Mouse (Mus musculus) right cerebral cortex, postnatal 14 days (tissue): ENCODE data around the gene Grip1.

Experiments used
- DNase-seq: peaks from one replicate; pipeline ENCODE4 v3.0.0; 2022

Gene Grip1

DNA sequence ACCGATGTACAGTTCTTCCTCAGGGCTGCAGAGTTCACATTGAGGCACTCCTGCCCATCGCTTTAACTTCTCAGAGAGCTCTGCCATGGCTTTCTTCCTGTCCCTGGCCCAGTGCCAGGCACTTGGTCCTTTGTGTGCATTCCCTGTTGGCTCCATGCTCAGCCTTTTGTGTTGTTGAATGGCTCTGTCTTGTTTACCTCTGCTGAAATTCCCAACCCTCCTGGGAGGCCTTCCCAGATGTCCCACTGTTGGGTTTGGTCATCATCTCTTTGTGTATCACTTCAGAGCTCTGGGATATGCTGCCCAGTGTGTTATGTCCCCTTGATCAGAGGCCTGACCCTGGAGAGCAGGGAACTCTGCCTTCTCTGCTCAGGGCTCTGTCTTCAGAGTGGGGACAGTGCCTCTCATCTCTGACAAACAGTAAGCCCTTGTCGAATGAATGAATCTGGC is 230.8 kb downstream of the Grip1 start:
- no peak for DNase-seq

DNA sequence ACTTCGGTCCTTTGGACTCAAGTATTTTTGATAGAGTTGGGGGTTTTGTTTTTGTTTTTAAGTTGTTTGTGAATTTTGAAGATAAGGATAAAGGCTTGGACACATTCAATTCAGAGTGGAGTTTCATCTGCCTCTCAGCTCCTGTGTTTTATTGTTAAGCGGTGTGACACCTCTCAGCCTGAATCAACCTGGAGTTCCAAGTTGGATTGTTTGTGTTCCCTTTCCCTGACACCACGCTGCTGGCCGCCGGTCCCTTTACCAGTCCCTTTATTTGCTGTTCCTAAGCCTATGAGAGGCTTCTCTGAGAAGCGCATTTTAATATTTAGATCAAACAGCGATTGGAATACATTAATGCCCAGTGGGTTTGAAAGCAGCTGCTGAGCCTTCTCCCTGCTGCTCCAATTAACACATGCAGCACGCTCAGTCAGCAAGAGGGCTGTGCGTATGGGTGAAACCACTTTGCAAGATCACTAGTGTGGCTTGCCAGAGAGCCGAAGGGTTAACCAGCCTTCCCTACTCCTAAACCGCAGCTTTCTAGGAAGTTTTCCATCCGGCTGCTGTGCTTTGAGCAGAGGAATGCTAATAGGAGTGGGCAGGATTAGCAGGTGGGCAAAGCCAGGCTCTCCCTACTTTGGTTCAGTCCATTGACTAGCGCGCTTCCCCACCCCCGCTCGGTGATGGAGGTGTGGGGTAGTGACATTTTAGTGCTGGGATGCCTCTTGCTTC is 237.9 kb downstream of the Grip1 start:
- peak; percentile 40 for DNase-seq

GRCm38 (mm10) chr10:119692284-119692890 is 238.8 kb downstream of the Grip1 start:
- peak; percentile 25 for DNase-seq

DNA sequence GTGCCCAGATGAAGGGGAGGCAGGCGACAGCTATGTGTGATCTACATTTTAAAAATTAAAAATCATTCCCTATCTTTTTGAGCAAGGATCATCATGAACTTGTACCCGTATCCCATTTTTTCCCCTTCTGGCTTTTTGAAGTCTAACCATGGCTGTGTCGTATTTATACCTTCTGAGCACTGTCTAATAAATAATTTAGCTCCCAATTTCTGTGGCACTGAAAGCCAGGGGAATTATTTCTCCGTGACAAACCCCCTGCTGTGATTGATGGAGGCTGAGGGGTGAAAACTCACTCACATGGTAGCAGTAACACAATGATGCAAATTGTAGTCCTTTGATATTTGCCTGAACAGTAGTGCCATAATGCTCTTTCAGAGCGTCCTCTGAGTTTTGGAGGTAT is 239.8 kb downstream of the Grip1 start:
- DNase-seq, result no peak

- DNase-seq, result no peak
Measured at GRCm38 (mm10) chr10:119697257-119697798, 243.7 kb downstream of the Grip1 start.

DNA sequence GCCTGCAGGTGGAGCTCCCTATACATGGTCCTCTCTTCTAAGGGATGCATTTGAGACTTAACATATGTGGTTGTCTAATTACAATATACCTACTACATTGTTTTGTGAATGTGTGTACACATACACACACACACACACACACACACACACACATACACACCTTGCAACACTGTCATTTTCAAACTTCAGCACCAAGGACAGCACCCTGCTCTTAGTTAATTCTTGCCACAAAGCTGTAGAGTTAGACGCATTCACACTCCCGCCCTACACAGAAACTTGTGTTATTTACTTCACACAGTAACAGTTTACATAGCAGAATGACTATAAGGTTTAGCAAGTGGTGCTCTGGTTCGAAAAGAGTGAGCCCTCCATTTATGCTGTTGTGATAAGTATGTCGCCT is 251.7 kb downstream of the Grip1 start:
- no peak for DNase-seq

DNA sequence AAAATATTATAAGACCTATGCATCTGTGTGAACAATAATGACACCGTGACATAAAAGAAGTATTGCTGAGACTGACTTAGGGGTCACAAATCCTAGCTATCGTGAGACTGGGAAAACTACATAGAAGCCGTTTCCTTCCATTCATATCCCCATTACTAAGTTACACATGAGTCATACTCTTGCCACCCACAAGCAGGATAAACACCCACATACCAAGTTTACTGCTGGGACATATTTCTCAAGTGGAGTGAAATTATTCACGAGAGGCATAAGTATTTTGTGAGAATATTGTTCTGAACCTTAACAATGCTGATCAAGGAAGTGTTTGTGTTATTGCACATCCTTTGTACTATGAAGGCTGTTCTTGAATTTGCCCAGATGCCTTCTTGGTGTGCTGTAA is 252.7 kb downstream of the Grip1 start:
- no peak for DNase-seq

DNA sequence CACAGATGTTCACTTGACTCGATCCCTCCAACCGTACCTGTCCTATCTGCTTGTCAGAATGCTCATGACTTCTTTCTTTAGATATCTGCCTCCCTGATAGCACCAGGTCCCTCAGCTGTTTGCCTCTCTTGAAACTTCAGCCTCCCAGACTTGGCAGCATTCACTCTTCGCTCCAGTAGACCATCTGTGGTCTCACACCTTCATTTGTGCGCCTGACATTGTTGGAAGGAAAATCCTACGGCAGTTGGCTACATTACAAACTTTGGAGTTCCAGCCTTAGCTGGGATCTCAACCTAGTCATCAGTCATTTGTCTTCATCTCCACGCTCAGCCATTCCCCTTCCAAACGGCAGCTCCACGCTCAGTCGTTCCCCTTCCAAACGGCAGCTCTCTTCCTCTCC is 253.4 kb downstream of the Grip1 start:
- no peak for DNase-seq

DNA sequence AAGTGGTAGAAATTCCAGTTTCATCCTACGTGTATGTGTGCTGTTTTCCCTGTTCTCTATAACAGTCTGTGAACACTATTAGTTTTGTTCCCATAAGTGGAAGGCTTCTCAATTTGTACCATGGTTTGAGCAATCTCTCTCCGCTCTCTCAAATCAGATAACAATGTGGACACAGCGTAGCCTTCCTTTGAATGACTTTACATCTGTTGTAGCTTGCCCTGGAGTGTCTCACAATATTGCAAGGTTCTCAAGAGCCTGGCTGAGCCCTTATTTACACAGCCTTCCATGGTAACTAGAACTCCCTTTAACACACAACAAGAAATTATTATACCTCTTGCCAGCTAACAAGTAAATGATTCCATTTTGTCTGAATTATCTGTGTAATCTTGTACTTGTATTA is 268.3 kb downstream of the Grip1 start:
- no peak for DNase-seq

DNA sequence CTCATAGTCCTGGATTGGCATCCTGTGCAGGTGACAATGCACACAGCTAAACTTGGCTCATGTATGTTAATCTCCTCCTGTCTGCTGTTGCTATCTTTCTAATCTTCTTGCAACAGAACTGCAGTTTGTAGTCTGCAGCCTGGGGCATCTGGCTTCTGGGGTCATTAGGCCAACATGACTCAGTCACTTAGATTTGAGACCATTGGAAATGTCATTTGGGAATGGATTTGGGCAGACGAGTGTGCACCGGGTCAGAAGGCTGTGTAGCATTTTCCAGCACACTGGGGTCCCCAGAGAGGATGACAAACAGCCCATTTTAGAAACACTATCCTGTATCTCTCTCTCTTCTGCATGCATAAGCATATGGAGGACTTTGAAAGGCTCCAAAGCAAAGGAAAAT is 268.8 kb downstream of the Grip1 start:
- no peak for DNase-seq

DNA sequence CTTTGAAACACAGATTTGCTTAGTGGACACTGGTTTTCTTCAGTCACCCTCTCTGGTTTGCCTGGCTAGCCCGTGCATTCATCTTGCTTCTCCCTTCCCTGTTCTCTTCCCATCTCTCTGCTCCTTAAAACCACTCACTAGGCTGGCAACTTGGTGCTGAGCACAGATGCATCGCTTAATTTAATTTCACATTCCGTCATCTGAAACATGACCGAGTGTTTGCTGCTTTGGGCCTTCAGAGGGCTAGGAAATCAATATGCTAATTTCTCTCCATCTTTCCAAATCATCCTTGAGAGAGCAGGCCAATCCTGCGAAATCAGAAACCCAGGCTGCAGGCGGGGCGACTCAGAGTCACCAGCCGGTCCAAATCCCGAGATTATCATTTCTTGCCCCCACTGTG is 270.0 kb downstream of the Grip1 start:
- DNase-seq, result no peak

DNA sequence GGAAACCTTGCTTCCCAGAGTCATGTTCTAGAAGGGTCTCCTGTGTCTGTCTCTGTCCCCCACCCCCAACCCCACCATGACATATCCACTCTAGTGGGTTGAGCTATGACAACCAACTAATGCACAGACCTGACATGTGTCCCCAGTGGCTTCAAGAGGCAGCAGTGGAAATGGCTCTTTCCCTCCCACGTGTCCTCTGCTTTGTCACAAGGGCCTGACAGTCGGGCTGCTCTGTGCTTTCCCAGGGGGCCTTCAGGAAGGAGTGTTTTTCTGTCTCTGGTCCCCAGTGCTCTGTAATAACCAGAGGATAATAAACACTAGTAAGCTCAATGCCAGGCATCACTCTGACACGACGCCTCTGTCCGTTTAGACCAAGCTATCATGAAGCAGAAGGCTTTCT is 271.7 kb downstream of the Grip1 start:
- no peak for DNase-seq

- no peak for DNase-seq
Measured at GRCm38 (mm10) chr10:119725966-119726365, 272.3 kb downstream of the Grip1 start.

GRCm38 (mm10) chr10:119726921-119727320 is 273.3 kb downstream of the Grip1 start:
- no peak for DNase-seq

DNA sequence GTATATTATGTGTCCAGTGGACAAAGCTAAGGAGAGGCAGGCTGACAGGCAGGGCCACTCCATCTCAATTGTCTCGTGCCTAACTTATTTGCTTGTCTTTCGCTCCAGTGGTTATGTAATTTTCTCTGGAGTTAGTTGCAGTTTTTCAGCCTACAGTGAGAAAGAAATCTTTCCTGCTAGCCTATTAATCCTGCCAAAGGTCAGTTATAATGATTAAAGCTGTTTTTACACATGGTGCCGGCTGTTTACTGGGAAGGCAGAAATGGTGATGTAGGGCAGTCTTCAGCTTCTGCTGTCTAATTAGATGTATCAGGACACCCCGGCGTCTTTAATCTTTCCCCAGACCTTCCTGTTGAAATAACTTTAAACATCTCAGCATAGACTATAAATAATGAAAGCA is 276.6 kb downstream of the Grip1 start:
- no peak for DNase-seq

DNA sequence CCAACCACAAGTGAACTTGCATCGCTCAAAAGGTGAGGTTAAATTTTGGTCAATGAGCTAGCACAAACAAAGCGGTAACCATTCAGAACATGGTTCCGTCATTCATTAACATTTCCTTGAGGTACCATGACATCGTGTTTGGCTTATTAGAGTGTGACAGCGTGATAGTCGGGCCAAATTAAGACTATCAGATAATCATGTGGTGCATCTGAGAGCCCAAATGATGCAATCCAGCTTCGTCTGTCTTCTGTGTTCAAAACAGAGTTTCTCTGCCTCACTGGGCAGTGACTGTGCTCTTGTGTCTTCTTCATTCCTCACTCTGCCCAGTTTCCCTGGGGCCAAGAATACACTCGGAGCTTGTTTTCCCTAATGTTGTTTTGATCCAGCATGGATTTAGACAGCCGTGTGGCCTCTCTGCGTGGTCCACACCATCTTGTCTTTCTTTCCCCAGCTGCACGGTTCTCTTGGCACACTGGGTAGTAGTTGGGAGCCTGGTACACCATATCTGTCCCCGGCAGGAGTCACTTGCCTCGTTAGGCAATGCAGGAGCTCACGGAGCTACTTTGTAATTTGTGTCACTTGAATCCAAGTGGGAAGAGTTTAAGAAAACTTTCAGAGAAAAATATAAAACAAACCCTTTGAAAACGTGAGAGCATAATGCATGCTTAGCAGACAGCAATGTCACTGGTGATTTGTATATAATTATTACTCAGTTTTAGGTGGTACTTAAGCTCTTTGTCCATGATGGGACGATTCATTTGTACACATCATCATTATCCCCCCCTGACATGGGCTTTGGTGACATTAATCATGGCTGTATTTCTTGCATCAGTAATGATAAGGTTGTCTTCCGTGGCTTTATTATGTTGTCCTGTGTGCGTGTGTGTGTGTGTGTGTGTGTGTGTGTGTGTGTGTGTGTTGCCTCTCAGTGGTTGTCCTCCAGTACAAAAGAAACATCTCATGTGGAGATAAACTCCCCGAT is 281.7 kb downstream of the Grip1 start:
- no peak for DNase-seq

DNA sequence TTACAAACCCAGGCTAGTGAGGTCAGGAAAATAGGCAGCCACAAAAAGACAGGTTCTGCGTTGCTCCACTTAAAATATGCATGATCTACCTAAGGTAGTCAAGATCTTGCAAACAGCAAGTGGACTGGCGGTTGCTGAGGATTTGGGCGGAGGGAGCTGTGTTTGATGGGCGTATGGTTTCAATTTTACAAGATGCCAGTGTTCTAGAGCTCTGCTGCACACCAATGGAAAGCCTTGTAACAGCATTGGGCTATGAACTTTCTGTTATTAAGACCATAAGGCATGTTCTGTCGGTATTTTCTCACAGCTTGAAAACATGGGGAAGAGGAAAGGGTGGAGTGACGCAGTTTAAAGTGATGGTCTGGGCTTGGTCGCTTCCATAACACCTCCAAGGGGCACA is 285.8 kb downstream of the Grip1 start:
- DNase-seq, result no peak

GRCm38 (mm10) chr10:119742722-119743121 is 289.1 kb downstream of the Grip1 start:
- DNase-seq, result no peak

GRCm38 (mm10) chr10:119752361-119752798 is 298.8 kb downstream of the Grip1 start:
- DNase-seq, result no peak

DNA sequence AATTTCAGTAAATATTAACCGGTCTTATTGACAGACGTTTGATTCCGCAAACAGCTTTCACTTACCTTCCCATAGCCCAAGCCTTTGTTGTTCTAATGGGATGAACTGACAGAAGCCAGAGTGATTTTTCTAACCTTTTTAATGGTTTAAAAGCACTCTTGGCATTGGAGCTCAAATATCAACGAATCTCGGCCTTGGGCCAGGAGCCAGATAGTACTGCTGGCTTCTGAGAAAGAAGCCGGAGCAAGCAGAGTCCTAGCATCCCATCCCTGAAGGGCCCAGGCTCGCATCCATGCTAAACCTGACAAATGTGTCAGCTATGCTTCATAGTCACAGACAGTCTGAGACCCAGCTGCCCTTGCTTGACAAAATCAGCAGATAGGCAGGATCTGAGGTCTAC is 302.6 kb downstream of the Grip1 start:
- DNase-seq, result no peak

DNA sequence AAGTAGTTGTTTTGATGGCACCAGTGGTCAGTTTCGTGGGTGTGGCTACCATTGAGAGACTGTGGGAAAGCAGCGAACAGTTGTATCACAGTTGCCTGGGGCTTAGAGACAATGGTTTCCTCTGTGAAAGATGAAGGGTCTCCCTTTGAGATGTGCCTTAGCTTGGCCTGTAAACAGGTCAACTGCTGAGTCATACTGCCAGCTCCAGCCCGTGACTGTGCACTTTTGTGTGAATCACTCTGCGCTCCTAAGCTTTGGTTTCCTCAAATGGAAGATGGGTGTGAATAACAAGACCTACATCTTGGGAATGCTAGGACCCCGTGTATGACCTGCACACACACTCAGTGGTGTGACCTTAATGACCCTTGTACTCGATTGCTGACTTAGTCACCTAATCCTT is 303.6 kb downstream of the Grip1 start:
- DNase-seq, result no peak

DNA sequence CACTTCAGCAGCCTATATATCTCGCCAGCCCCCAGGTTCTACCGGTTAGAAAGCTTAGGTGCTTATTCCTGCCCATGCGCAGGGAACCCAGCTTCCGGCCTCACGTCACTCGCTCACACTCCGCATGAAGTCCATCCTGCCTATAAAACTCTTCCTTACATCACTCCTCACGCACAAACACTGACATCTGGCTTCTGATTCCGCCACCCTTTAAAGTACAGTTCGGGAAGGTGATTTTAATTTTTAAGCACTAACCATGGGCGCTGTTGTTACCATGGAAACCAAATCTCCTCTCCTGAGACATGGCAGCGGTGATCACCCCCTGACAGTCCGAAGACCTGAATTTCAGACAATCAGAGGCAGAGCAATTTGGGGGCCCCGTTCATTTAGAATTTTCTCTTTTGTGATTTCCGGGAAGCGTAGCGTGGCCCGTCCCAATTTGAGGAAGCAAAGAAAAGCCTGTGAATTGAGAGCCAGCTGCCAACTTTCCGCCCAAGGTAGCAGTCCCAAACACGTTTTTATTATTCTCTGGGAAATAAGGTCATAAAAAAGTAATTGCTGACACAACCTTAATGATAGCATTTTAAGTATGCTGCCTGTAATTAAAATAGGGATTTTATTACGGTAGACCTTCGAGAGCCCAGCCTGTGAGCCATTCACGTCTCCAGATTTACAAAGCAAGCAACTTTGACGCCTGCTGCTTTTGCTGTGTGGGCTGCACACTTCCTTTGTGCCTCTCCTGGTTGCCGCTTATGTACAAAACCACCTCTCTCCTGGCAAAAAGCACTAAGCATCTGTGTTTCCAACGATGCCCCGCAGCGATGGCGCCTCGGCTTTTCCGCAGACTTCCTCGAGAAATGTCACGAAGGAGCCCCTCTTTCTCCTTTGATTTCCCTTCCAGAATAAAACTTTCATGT is 308.1 kb downstream of the Grip1 start:
- DNase-seq, result peak; percentile 15
